Mouse (Mus musculus) left cerebral cortex, adult 2 months (tissue): ENCODE measurements around the gene Sntb2. TPM values are rescaled to one million over a fixed set of nuclear protein-coding genes. Genes with fewer than 3 reads are reported as not detected.
A peak's percentile ranks its signal among the peaks of the same experiment; 100 is the strongest.
"Not testable (repeated sequence)": the region's sequence is repeated elsewhere in the genome, so short reads cannot be mapped to it uniquely, and the experiment has no call there.

Experiments used
- DNase-seq, 2 experiments: peaks; one replicate each; pipeline ENCODE4 v3.0.0; 2021 to 2022; ENCODE audit warnings: low spot score in 2 of 2, mixed read lengths in 1 of 2; ENCODE audit errors: extremely low spot score in 1 of 2
- H3K27ac ChIP-seq: fragments of 200-600 bp; 2 replicates; pipeline ENCODE4 v1.8.1; 2022
- H3K4me3 ChIP-seq: fragments of 200-600 bp; 2 replicates; pipeline ENCODE4 v1.8.1; 2022
- CTCF ChIP-seq: fragments of 200-600 bp; IDR thresholded peaks from 2 replicates; pipeline ENCODE4 v1.8.1; 2022; ENCODE audit warnings: antibody characterized with exemption, mild to moderate bottlenecking, moderate library complexity
- intact Hi-C: fragments of 180-260 bp; cut with DNase I; formaldehyde crosslinking; loops from one replicate; pipeline ENCODE4 v1.15.1; 2025
- total RNA-seq, 2 experiments: library from RNA; stranded (reverse); gene quantifications; 2 replicates each; pipeline ENCODE4 v1.2.3; 2021

The Sntb2 gene
- total RNA-seq, 2 experiments from 2014 or later = 20.2 to 26.5 TPM

GRCm38 (mm10) chr8:107014915-107015314 is 79.4 kb downstream of the Sntb2 start:
- intact Hi-C loops = no loop called here
- Histone ChIP-seq H3K4me3 (no peak overlapping the region), H3K27ac (no peak overlapping the region)
- no peak for DNase-seq
- no peak for TF ChIP-seq CTCF

- no peak for DNase-seq
- no peak for TF ChIP-seq CTCF
- no peak overlapping the region for H3K27ac ChIP-seq
- H3K4me3 ChIP-seq = no peak overlapping the region
- intact Hi-C loops = no loop called here
Measured at GRCm38 (mm10) chr8:107023479-107023878, 87.9 kb downstream of the Sntb2 start.

- Histone ChIP-seq H3K27ac (no peak overlapping the region), H3K4me3 (no peak overlapping the region)
- intact Hi-C loops = no loop called here
- no peak for TF ChIP-seq CTCF
- DNase-seq = no peak
Measured at GRCm38 (mm10) chr8:107029310-107029709, 93.8 kb downstream of the Sntb2 start.

- TF ChIP-seq CTCF = no peak
- Histone ChIP-seq H3K4me3 (no peak overlapping the region), H3K27ac (no peak overlapping the region)
- no peak for DNase-seq
- intact Hi-C loops = no loop called here
Measured at GRCm38 (mm10) chr8:107030058-107030457, 94.5 kb downstream of the Sntb2 start.

GRCm38 (mm10) chr8:107030650-107031576 is 95.4 kb downstream of the Sntb2 start, which contains the start of gene Vps4a:
TSS of gene Vps4a (plus strand) at chr8:107031222.
- TF ChIP-seq CTCF = peak; percentile 97
- H3K27ac ChIP-seq = peak within 1 kb of the TSS; percentile 79
- H3K4me3 ChIP-seq = peak within 1 kb of the TSS; percentile 94
- intact Hi-C loops = no loop called here
- DNase-seq = peak; percentile 95 to 98

- TF ChIP-seq CTCF = no peak
- H3K27ac ChIP-seq = peak overlapping the region; percentile 79
- intact Hi-C loops = no loop called here
- DNase-seq = no peak
- peak overlapping the region; percentile 94 for H3K4me3 ChIP-seq
Measured at GRCm38 (mm10) chr8:107031577-107032090, 96.1 kb downstream of the Sntb2 start.

- intact Hi-C loops, DNase-seq, H3K4me3 ChIP-seq, H3K27ac ChIP-seq: not testable (repeated sequence)
Measured at GRCm38 (mm10) chr8:107033609-107034008, 98.1 kb downstream of the Sntb2 start.

- TF ChIP-seq CTCF = no peak
- no peak for DNase-seq
- Histone ChIP-seq H3K4me3 (no peak overlapping the region), H3K27ac (no peak overlapping the region)
- intact Hi-C loops = no loop called here
Measured at GRCm38 (mm10) chr8:107035641-107036040, 100.1 kb downstream of the Sntb2 start.

GRCm38 (mm10) chr8:107036626-107037025 is 101.1 kb downstream of the Sntb2 start:
- TF ChIP-seq CTCF = no peak
- Histone ChIP-seq H3K27ac (no peak overlapping the region), H3K4me3 (no peak overlapping the region)
- intact Hi-C loops = no loop called here
- no peak for DNase-seq

GRCm38 (mm10) chr8:107040632-107041031 is 105.1 kb downstream of the Sntb2 start:
- TF ChIP-seq CTCF = no peak
- no peak overlapping the region for H3K4me3 ChIP-seq
- no peak for DNase-seq
- intact Hi-C loops = no loop called here
- no peak overlapping the region for H3K27ac ChIP-seq

GRCm38 (mm10) chr8:107045478-107045877 is 109.9 kb downstream of the Sntb2 start:
- no peak for DNase-seq
- no peak for TF ChIP-seq CTCF
- intact Hi-C loops = no loop called here
- no peak overlapping the region for H3K27ac ChIP-seq
- no peak overlapping the region for H3K4me3 ChIP-seq

- no peak for TF ChIP-seq CTCF
- intact Hi-C loops = no loop called here
- H3K27ac ChIP-seq = no peak overlapping the region
- no peak for DNase-seq
- H3K4me3 ChIP-seq = no peak overlapping the region
Measured at GRCm38 (mm10) chr8:107046976-107047375, 111.4 kb downstream of the Sntb2 start.
